Mouse (Mus musculus) lung, postnatal 0 days (tissue): ENCODE data around the gene Pitx2. TPM values are rescaled to one million over a fixed set of nuclear protein-coding genes. Genes with fewer than 3 reads are reported as not detected.
A peak's percentile ranks its signal among the peaks of the same experiment; 100 is the strongest.

Experiments used
- ATAC-seq: fragments of 200-750 bp; cut with Nextera tagmentation; 2 replicates; pipeline ENCODE4 v1.8.0; 2017; ENCODE audit warnings: moderate library complexity
- DNase-seq: peaks from one replicate; pipeline ENCODE4 v3.0.0-alpha.2; 2016; ENCODE audit warnings: low spot score
- H3K27ac ChIP-seq: fragments of 300-500 bp; sonication (generic); 2 replicates; pipeline ENCODE4 v1.5.1; 2014; ENCODE audit warnings: antibody characterized with exemption, mild to moderate bottlenecking, low read length, mixed read lengths
- H3K27me3 ChIP-seq: fragments of 300-500 bp; sonication (generic); replicated peaks from 2 replicates; pipeline ENCODE4 v1.6.1; 2014; ENCODE audit warnings: low read length, mixed read lengths; ENCODE audit not compliant: insufficient read depth
- H3K36me3 ChIP-seq: fragments of 300-500 bp; sonication (generic); 2 replicates; pipeline ENCODE4 v1.6.1; 2014; ENCODE audit warnings: low read length, mixed read lengths; ENCODE audit not compliant: insufficient read depth
- H3K4me1 ChIP-seq: fragments of 300-500 bp; sonication (generic); 2 replicates; pipeline ENCODE4 v1.6.1; 2014; ENCODE audit warnings: antibody characterized with exemption, low read depth, low read length, mixed read lengths; ENCODE audit not compliant: insufficient read depth
- H3K4me2 ChIP-seq: fragments of 300-500 bp; sonication (generic); replicated peaks from 2 replicates; pipeline ENCODE4 v1.6.1; 2014; ENCODE audit warnings: low read depth, mild to moderate bottlenecking, low read length, moderate library complexity, mixed read lengths
- H3K4me3 ChIP-seq: fragments of 300-500 bp; sonication (generic); 2 replicates; pipeline ENCODE4 v1.5.1; 2014; ENCODE audit warnings: low read depth, low read length
- H3K9ac ChIP-seq: fragments of 300-500 bp; sonication (generic); replicated peaks from 2 replicates; pipeline ENCODE4 v1.6.1; 2014; ENCODE audit warnings: low read depth, mild to moderate bottlenecking
- H3K9me3 ChIP-seq: fragments of 300-500 bp; sonication (generic); 2 replicates; pipeline ENCODE4 v1.6.1; 2016; ENCODE audit warnings: low read length, mixed read lengths
- CTCF ChIP-seq: IDR thresholded peaks from 2 replicates; pipeline ENCODE4 v1.5.1; 2016; ENCODE audit warnings: antibody characterized with exemption, mild to moderate bottlenecking
- EP300 ChIP-seq: IDR thresholded peaks from 2 replicates; pipeline ENCODE4 v1.6.1; 2016; ENCODE audit warnings: antibody characterized with exemption, mild to moderate bottlenecking, control low read depth
- WGBS: fragments of 180-500 bp; shearing (Covaris S2); extraction: QIAGEN DNeasy Blood & Tissue Kit; methylation state at CpG from one replicate; pipeline ENCODE4 v1.1.7; 2014; 5-methylcytosine and 5-hydroxymethylcytosine counted together
- polyA plus RNA-seq: library from polyadenylated mRNA; unstranded; fragments of >200 nt; fragmentation: Nextera tagmentation; extraction: Ambion mirVana; gene quantifications from 2 replicates; pipeline ENCODE4 v1.2.1, GENCODE M21; 2015

Pitx2 gene
- 1.5 and 1.8 TPM in 2 replicates for polyA plus RNA-seq

- WGBS = 2% methylated on average over 60 of the region's 60 CpGs
- Histone ChIP-seq H3K27ac (no peak within 1 kb of the TSS), H3K4me3 (peak within 1 kb of the TSS; percentile 28), H3K4me2 (peak within 1 kb of the TSS; percentile 52), H3K4me1 (0 out of 2 replicates have a peak, but pooled peaks cover 2% of the 10 kb centered on the region), H3K9me3 (no peaks in the 10 kb centered on the region), H3K36me3 (no peaks in the 10 kb centered on the region), H3K9ac (no peak within 1 kb of the TSS), H3K27me3 (peaks cover 79% of the 10 kb centered on the region)
- ATAC-seq (peak; percentile 63), DNase-seq (peak; percentile 37)
- TF ChIP-seq EP300 = no peak
- TF ChIP-seq CTCF = no peak
Measured at GRCm38 (mm10) chr3:129199609-129200500, at the start of gene Pitx2. Gene Pitx2, plus strand, starts transcription at chr3:129199878.

GRCm38 (mm10) chr3:129150001-129150400, 49.7 kb upstream of the Pitx2 start:
- no peak for ATAC-seq
- Histone ChIP-seq H3K4me1 (no peaks in the 10 kb centered on the region), H3K27me3 (no peaks in the 10 kb centered on the region), H3K4me3 (no peak overlapping the region), H3K36me3 (no peaks in the 10 kb centered on the region), H3K9ac (no peak overlapping the region), H3K27ac (no peak overlapping the region), H3K4me2 (no peak overlapping the region), H3K9me3 (no peaks in the 10 kb centered on the region)
- no peak for TF ChIP-seq CTCF
- no peak for TF ChIP-seq EP300
- WGBS = 77% methylated on average over 2 of the region's 2 CpGs
- no peak for DNase-seq

- no peak overlapping the region for H3K9ac ChIP-seq
- no peak overlapping the region for H3K4me3 ChIP-seq
- no peak for TF ChIP-seq CTCF
- no peak for TF ChIP-seq EP300
- WGBS = 34% methylated on average over 8 of the region's 8 CpGs
- no peak overlapping the region for H3K27ac ChIP-seq
- no peaks in the 10 kb centered on the region for H3K4me1 ChIP-seq
- no peaks in the 10 kb centered on the region for H3K9me3 ChIP-seq
- H3K36me3 ChIP-seq = no peaks in the 10 kb centered on the region
- DNase-seq = no peak
- no peak for ATAC-seq
- no peaks in the 10 kb centered on the region for H3K27me3 ChIP-seq
- no peak overlapping the region for H3K4me2 ChIP-seq
Measured at GRCm38 (mm10) chr3:129151096-129151685, 48.5 kb upstream of the Pitx2 start.

- Histone ChIP-seq H3K27ac (no peak overlapping the region), H3K4me3 (no peak overlapping the region), H3K27me3 (no peaks in the 10 kb centered on the region), H3K4me2 (no peak overlapping the region), H3K9ac (no peak overlapping the region), H3K4me1 (no peaks in the 10 kb centered on the region), H3K9me3 (no peaks in the 10 kb centered on the region), H3K36me3 (no peaks in the 10 kb centered on the region)
- ATAC-seq (no peak), DNase-seq (no peak)
- TF ChIP-seq EP300 = no peak
- TF ChIP-seq CTCF = no peak
- WGBS = 34% methylated on average over 9 of the region's 9 CpGs
Measured at GRCm38 (mm10) chr3:129158812-129159370, 40.8 kb upstream of the Pitx2 start.

GRCm38 (mm10) chr3:129161333-129162035, 38.2 kb upstream of the Pitx2 start:
- Histone ChIP-seq H3K4me3 (no peak overlapping the region), H3K27ac (no peak overlapping the region), H3K36me3 (no peaks in the 10 kb centered on the region), H3K4me1 (no peaks in the 10 kb centered on the region), H3K9ac (no peak overlapping the region), H3K9me3 (no peaks in the 10 kb centered on the region), H3K27me3 (no peaks in the 10 kb centered on the region), H3K4me2 (no peak overlapping the region)
- TF ChIP-seq EP300 (no peak), CTCF (no peak)
- 65% methylated on average over 11 of the region's 11 CpGs for WGBS
- ATAC-seq (no peak), DNase-seq (no peak)

GRCm38 (mm10) chr3:129164246-129164645, 35.4 kb upstream of the Pitx2 start:
- Histone ChIP-seq H3K9ac (no peak overlapping the region), H3K9me3 (no peaks in the 10 kb centered on the region), H3K4me2 (no peak overlapping the region), H3K27ac (no peak overlapping the region), H3K4me1 (no peaks in the 10 kb centered on the region), H3K36me3 (no peaks in the 10 kb centered on the region), H3K4me3 (no peak overlapping the region), H3K27me3 (no peaks in the 10 kb centered on the region)
- ATAC-seq (no peak), DNase-seq (no peak)
- TF ChIP-seq CTCF = no peak
- no peak for TF ChIP-seq EP300
- WGBS = 54% methylated on average over 1 of the region's 1 CpGs
